Mouse (Mus musculus): ENCODE results near the gene Prss36.

- TF ChIP-seq CTCF (conservative IDR thresholded peaks at IDR 0.05 in 1 of 2, IDR thresholded peaks at IDR 0.05 in 1 of 2; ENCODE audit: low read depth in 2 of 2, low read length in 2 of 2), result no peak
- no peak for TF ChIP-seq E2F4 (IDR thresholded peaks at IDR 0.05; ENCODE audit: insufficient replicate concordance, low read depth, low read length)
- TF ChIP-seq CHD2 (IDR thresholded peaks at IDR 0.05; ENCODE audit: low read length), result no peak
- TF ChIP-seq EP300 (IDR thresholded peaks at IDR 0.05; ENCODE audit: low read length), result no peak
- TF ChIP-seq POLR2AphosphoS2 (IDR thresholded peaks at IDR 0.05; ENCODE audit: low read depth, low read length), result no peak
- no peak for TF ChIP-seq SIN3A (IDR thresholded peaks at IDR 0.05; ENCODE audit: low read length)
- TF ChIP-seq RCOR1 (conservative IDR thresholded peaks at IDR 0.05; ENCODE audit: low read depth, low read length), result no peak
- no peak for TF ChIP-seq RAD21 (IDR thresholded peaks at IDR 0.05; ENCODE audit: low read depth, low read length)
- no peak for TF ChIP-seq POLR2A (IDR thresholded peaks at IDR 0.05; ENCODE audit: low read depth, low read length)
Observed at GRCm38 (mm10) chr7:127886551-127886950, 60.0 kb downstream of the Prss36 start.
